Mouse (Mus musculus): ENCODE results near the gene Chka.

DNA sequence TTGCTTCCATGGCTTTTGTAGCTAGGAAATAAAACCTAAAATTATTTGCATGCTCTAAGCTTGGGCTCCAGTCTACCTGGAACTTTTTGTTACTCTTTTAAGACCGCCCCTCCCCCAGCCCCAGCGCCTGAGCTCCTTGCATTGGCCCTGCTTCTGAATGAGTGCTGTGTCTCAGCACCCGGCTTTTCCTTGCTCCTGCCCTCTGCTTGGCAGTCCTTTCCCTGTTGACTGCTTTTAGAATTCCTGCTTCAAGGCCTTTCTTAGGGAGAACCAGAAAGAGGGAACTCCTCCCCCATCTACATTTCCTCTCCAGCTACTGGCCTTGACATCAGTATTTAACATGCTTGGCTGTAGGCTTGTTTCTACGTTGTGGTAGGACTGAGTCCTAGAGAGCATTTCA, 4.0 kb downstream of the Chka start:
- TF ChIP-seq CTCF (IDR thresholded peaks at IDR 0.05; ENCODE audit: extremely low read depth, insufficient read length, insufficient replicate concordance, low read depth, low read length) (no peak), POLR2A (IDR thresholded peaks at IDR 0.05; ENCODE audit: low read depth, low read length) (no peak)

All from small intestine, adult 2 months (tissue).